Mouse (Mus musculus): ENCODE measurements around the gene St6galnac4.

Gene St6galnac4

DNA sequence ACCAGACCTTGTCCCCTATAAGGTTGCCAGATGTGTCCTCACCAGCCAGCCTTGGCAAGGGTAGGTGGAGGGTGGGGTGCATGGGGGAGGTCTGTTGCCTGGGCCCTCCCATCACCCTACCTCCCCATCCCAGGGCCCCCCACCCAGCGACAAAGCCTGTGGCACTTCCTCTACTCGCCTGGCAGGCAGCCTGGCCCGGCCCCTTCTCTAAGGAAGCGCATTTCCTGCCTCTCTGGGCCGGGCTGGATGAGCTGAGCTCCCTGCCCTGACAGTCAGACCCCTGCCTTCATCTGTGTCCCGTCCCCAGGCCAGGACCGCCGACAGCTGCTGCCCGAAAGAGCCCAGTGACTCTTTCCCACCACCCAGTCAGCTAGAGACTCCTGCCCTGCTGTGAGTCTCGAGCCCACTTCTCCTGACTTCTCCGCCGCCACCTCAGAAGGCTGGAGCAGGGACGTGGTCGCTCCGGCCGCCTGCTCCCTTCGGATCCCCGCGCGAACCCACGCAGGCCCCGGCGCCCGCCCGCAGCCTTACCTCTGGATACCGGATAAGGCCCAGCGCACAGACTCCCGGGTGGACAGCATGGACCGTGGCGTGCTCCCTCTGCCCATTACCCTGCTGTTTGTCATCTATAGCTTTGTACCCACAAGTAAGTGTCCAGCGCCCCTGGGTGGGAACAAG is 59.6 kb downstream of the St6galnac4 start, which contains the start of gene Eng:
Gene Eng (plus strand): TSS at position 217 of the 678 bp plus-strand sequence.
- in situ Hi-C loops (cut with MboI, MseI) = no loop called here

DNA sequence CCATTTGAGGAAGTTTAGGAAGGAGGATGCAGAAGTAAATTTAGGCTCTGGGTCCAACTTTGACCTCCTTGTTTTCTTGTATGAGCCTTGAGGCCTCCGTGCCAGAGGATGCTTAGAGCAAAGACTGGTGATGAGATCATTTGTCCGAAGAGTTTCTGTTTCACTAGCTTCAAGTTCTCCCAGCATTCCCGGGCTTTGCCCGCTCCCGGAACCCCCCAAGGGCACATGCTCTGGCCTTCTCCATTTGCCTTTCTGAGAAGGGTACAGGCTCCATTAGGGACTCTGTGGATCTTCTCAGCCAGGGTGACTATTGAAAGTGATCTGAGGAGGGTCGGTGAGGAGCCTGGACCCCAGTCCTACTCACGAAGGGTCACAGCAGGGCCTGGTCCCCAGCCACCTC is 60.5 kb downstream of the St6galnac4 start:
- in situ Hi-C loops (cut with MboI, MseI) = no loop called here
